Mouse (Mus musculus) midbrain, embryonic 16.5 days (tissue): ENCODE results near the gene Apmap. TPM values are rescaled to one million over a fixed set of nuclear protein-coding genes. Genes with fewer than 3 reads are reported as not detected.

Experiments
- ATAC-seq: fragments of 200-750 bp; cut with Nextera tagmentation; 2 replicates; pipeline ENCODE4 v1.8.0; 2017; ENCODE audit warnings: moderate TSS enrichment
- H3K27ac ChIP-seq: fragments of 300-500 bp; sonication (generic); 2 replicates; pipeline ENCODE4 v1.5.1; 2014; ENCODE audit warnings: mild to moderate bottlenecking, low read length, mixed read lengths
- H3K27me3 ChIP-seq: fragments of 300-500 bp; sonication (generic); 2 replicates; pipeline ENCODE4 v1.6.1; 2014; ENCODE audit warnings: low read depth, low read length, mixed read lengths; ENCODE audit not compliant: control insufficient read depth, insufficient read depth
- H3K36me3 ChIP-seq: fragments of 300-500 bp; sonication (generic); 2 replicates; pipeline ENCODE4 v1.6.1; 2014; ENCODE audit warnings: mild to moderate bottlenecking, low read length, moderate library complexity, mixed read lengths; ENCODE audit not compliant: control insufficient read depth, insufficient read depth
- H3K4me1 ChIP-seq: fragments of 300-500 bp; sonication (generic); 2 replicates; pipeline ENCODE4 v1.6.1; 2014; ENCODE audit warnings: mild to moderate bottlenecking, low read length, mixed read lengths; ENCODE audit not compliant: control insufficient read depth, insufficient read depth
- H3K4me2 ChIP-seq: fragments of 300-500 bp; sonication (generic); 2 replicates; pipeline ENCODE4 v1.6.1; 2014; ENCODE audit warnings: mild to moderate bottlenecking, low read length, mixed read lengths
- H3K4me3 ChIP-seq: fragments of 300-500 bp; sonication (generic); 2 replicates; pipeline ENCODE4 v1.5.1; 2014; ENCODE audit warnings: low read depth, mild to moderate bottlenecking, low read length, moderate library complexity, mixed read lengths
- H3K9ac ChIP-seq: fragments of 300-500 bp; sonication (generic); 2 replicates; pipeline ENCODE4 v1.6.1; 2014; ENCODE audit warnings: low read depth, low read length, mixed read lengths
- H3K9me3 ChIP-seq: fragments of 300-500 bp; sonication (generic); replicated peaks from 2 replicates; pipeline ENCODE4 v1.6.1; 2014; ENCODE audit warnings: mild to moderate bottlenecking, low read length, mixed read lengths; ENCODE audit not compliant: control insufficient read depth, poor library complexity, severe bottlenecking
- WGBS: fragments of 180-500 bp; shearing (Covaris S2); extraction: QIAGEN DNeasy Blood & Tissue Kit; methylation state at CpG from one replicate; pipeline ENCODE4 v1.1.7; 2014; 5-methylcytosine and 5-hydroxymethylcytosine counted together
- polyA plus RNA-seq: library from polyadenylated mRNA; unstranded; fragments of >200 nt; fragmentation: Nextera tagmentation; extraction: Ambion mirVana; gene quantifications from 2 replicates; pipeline ENCODE4 v1.2.1, GENCODE M21; 2015

Gene Apmap
- 37.3 and 38.3 TPM in 2 replicates for polyA plus RNA-seq

GRCm38 (mm10) chr2:150608087-150608799, at the start of gene Apmap:
Gene Apmap (minus strand): TSS chr2:150608567.
- Histone ChIP-seq H3K4me2 (peak within 1 kb of the TSS; percentile 72), H3K4me3 (peak within 1 kb of the TSS; percentile 90), H3K9ac (peak within 1 kb of the TSS; percentile 94), H3K9me3 (no peaks in the 10 kb centered on the region), H3K36me3 (no peaks in the 10 kb centered on the region), H3K27ac (peak within 1 kb of the TSS; percentile 69), H3K4me1 (peaks cover 15% of the 10 kb centered on the region), H3K27me3 (no peaks in the 10 kb centered on the region)
- peak; percentile 98 for ATAC-seq
- WGBS: under 1% methylated on average over 41 of the region's 42 CpGs

- H3K27me3 ChIP-seq: no peaks in the 10 kb centered on the region
- no peak overlapping the region for H3K4me2 ChIP-seq
- H3K9me3 ChIP-seq: no peaks in the 10 kb centered on the region
- H3K36me3 ChIP-seq: no peaks in the 10 kb centered on the region
- 0 out of 2 replicates have a peak, but pooled peaks cover 2% of the 10 kb centered on the region for H3K4me1 ChIP-seq
- peak overlapping the region; percentile 42; the same call in 1 of the 2 replicates for H3K27ac ChIP-seq
- peak; percentile 78 for ATAC-seq
- no peak overlapping the region for H3K4me3 ChIP-seq
- H3K9ac ChIP-seq: no peak overlapping the region
- WGBS: 22% methylated on average over 8 of the region's 8 CpGs
These were observed 48.8 kb upstream of the Apmap start for GRCm38 (mm10) chr2:150656975-150657768.

GRCm38 (mm10) chr2:150656112-150656511, 47.7 kb upstream of the Apmap start:
- Histone ChIP-seq H3K9ac (no peak overlapping the region), H3K4me1 (0 out of 2 replicates have a peak, but pooled peaks cover 2% of the 10 kb centered on the region), H3K36me3 (no peaks in the 10 kb centered on the region), H3K4me3 (no peak overlapping the region), H3K27ac (no peak overlapping the region), H3K9me3 (no peaks in the 10 kb centered on the region), H3K4me2 (no peak overlapping the region), H3K27me3 (no peaks in the 10 kb centered on the region)
- ATAC-seq: no peak
- 86% methylated on average over 3 of the region's 3 CpGs for WGBS

- H3K27ac ChIP-seq: no peak overlapping the region
- WGBS: 83% methylated on average over 6 of the region's 6 CpGs
- no peak overlapping the region for H3K4me3 ChIP-seq
- H3K9me3 ChIP-seq: no peaks in the 10 kb centered on the region
- peaks cover 5% of the 10 kb centered on the region; the same call in 1 of the 2 replicates for H3K4me1 ChIP-seq
- H3K36me3 ChIP-seq: no peaks in the 10 kb centered on the region
- ATAC-seq: no peak
- H3K27me3 ChIP-seq: no peaks in the 10 kb centered on the region
- no peak overlapping the region for H3K4me2 ChIP-seq
- no peak overlapping the region for H3K9ac ChIP-seq
These were observed 46.9 kb upstream of the Apmap start for GRCm38 (mm10) chr2:150655290-150655689.

GRCm38 (mm10) chr2:150654814-150655213, 46.4 kb upstream of the Apmap start:
- WGBS: 93% methylated on average over 2 of the region's 2 CpGs
- H3K9me3 ChIP-seq: no peaks in the 10 kb centered on the region
- no peaks in the 10 kb centered on the region for H3K27me3 ChIP-seq
- no peak overlapping the region for H3K27ac ChIP-seq
- H3K4me3 ChIP-seq: no peak overlapping the region
- no peak overlapping the region for H3K9ac ChIP-seq
- H3K4me2 ChIP-seq: no peak overlapping the region
- no peaks in the 10 kb centered on the region for H3K36me3 ChIP-seq
- peaks cover 9% of the 10 kb centered on the region; the same call in 1 of the 2 replicates for H3K4me1 ChIP-seq
- ATAC-seq: no peak

- Histone ChIP-seq H3K4me2 (no peak overlapping the region), H3K27me3 (no peaks in the 10 kb centered on the region), H3K36me3 (no peaks in the 10 kb centered on the region), H3K9me3 (no peaks in the 10 kb centered on the region), H3K9ac (no peak overlapping the region), H3K27ac (no peak overlapping the region), H3K4me1 (peaks cover 9% of the 10 kb centered on the region; the same call in 1 of the 2 replicates), H3K4me3 (no peak overlapping the region)
- ATAC-seq: no peak
- 67% methylated on average over 9 of the region's 9 CpGs for WGBS
These were observed 43.0 kb upstream of the Apmap start for GRCm38 (mm10) chr2:150651366-150651765.

- 0 out of 2 replicates have a peak, but pooled peaks have one; percentile 14 for ATAC-seq
- Histone ChIP-seq H3K27ac (no peak overlapping the region), H3K4me2 (no peak overlapping the region), H3K36me3 (no peaks in the 10 kb centered on the region), H3K9me3 (no peaks in the 10 kb centered on the region), H3K9ac (0 out of 2 replicates have a peak overlapping the region, but pooled peaks have one; percentile 20), H3K27me3 (no peaks in the 10 kb centered on the region), H3K4me3 (no peak overlapping the region), H3K4me1 (peaks cover 9% of the 10 kb centered on the region; the same call in 1 of the 2 replicates)
- WGBS: 11% methylated on average over 7 of the region's 7 CpGs
These were observed 42.2 kb upstream of the Apmap start for GRCm38 (mm10) chr2:150650511-150651074.

GRCm38 (mm10) chr2:150648300-150648895, 40.0 kb upstream of the Apmap start:
- H3K36me3 ChIP-seq: no peaks in the 10 kb centered on the region
- H3K4me2 ChIP-seq: no peak overlapping the region
- H3K27ac ChIP-seq: peak overlapping the region; percentile 34; the same call in 1 of the 2 replicates
- no peaks in the 10 kb centered on the region for H3K9me3 ChIP-seq
- no peak for ATAC-seq
- H3K9ac ChIP-seq: no peak overlapping the region
- peaks cover 11% of the 10 kb centered on the region; the same call in 1 of the 2 replicates for H3K4me1 ChIP-seq
- H3K27me3 ChIP-seq: no peaks in the 10 kb centered on the region
- no peak overlapping the region for H3K4me3 ChIP-seq
- WGBS: 58% methylated on average over 13 of the region's 13 CpGs
